Mouse (Mus musculus): ENCODE results near the gene Msantd4.
A peak's percentile ranks its signal among the peaks of the same experiment; 100 is the strongest.
"Not testable (repeated sequence)": the region's sequence is repeated elsewhere in the genome, so short reads cannot be mapped to it uniquely, and the experiment has no call there.

Msantd4 gene

DNA sequence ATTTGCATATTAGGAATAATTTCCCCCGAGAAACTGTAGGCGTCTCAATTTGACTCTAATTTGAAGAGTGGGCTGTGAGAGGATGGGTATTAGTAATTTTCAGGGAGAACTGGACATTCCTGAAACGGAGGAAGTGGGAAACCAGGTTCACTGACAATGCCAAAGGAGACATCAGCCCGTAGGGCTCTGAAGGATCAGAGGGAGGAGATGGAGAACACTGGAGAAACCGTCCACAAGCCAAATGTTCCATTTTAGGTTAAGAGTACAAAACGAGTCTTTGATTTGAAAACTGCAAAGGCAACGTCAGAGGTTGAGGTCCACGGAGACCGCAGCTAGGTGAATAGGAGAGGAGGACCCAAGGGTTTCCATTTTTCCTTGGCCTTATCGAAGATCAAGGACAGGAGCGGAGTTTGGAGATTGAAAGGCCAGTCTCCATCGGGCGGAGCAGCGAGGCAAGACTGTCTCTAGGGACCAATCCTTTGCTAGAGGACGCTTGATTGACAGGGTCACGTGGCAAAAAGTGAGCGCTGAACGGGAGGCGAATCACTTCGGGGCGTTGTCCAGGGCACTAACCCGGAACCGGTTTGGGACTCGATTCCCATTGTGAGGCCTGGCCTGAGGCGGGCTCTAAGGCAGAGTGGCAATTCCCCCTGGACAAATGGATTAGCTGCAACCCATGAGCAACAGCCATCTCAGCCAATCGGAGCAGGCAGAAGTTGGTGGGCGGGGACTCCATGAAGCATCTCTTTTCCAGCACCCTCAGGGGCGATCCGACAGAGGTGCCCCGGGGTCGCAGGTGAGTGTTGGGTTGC is at the start of gene Msantd4:
Gene Msantd4, plus strand, starts transcription at position 735 of the 812 bp plus-strand sequence.
- peak; percentile 95 for DNase-seq (ENCODE audit: low spot score)

GRCm38 (mm10) chr9:4353163-4353562 is 23.2 kb upstream of the Msantd4 start:
- DNase-seq (ENCODE audit: low spot score), result no peak

DNA sequence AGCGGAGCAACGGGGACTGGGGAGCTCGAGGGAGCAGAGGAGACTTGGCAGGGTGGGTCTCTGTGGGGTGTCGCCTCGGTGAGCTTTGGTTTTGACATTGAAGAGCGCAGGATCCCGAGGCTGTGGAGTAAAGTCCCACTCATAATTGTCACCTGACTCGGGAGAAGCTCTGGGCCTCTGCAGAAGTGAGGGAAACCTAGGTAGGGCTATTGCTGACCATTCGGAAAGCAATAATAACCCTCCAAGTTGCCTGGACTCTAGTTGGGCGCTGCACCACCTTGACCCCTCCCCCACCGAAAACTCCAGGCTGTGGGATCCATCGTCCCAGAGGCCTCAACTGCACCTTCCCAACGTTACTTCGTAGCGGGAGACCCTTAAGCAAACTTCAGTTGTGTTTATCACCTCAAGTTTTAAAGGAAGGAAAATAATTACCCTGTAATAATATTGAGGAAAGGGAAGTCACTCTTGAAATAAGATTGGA is 318 bp downstream of the Msantd4 start:
- no peak for DNase-seq (ENCODE audit: low spot score)

GRCm38 (mm10) chr9:4400801-4401200 is 24.4 kb downstream of the Msantd4 start:
- DNase-seq (ENCODE audit: low spot score), result not testable (repeated sequence)
